Mouse (Mus musculus) embryonic facial prominence, embryonic 15.5 days (tissue): ENCODE results near the gene Arhgap15. TPM values are rescaled to one million over a fixed set of nuclear protein-coding genes. Genes with fewer than 3 reads are reported as not detected.

Experiments
- ATAC-seq: fragments of 200-750 bp; cut with Nextera tagmentation; 2 replicates; pipeline ENCODE4 v1.8.0; 2017; ENCODE audit warnings: low read depth, moderate TSS enrichment; ENCODE audit not compliant: insufficient number of reproducible peaks, low FRiP score, low TSS enrichment
- H3K27ac ChIP-seq: fragments of 300-500 bp; sonication (generic); replicated peaks from 2 replicates; pipeline ENCODE4 v1.5.1; 2015; ENCODE audit warnings: mild to moderate bottlenecking, inconsistent platforms
- H3K27me3 ChIP-seq: fragments of 300-500 bp; sonication (generic); 2 replicates; pipeline ENCODE4 v1.6.1; 2015; ENCODE audit warnings: inconsistent platforms
- H3K36me3 ChIP-seq: fragments of 300-500 bp; sonication (generic); 2 replicates; pipeline ENCODE4 v1.6.1; 2015; ENCODE audit warnings: mild to moderate bottlenecking, inconsistent platforms
- H3K4me1 ChIP-seq: fragments of 300-500 bp; sonication (generic); 2 replicates; pipeline ENCODE4 v1.6.1; 2015; ENCODE audit warnings: inconsistent platforms
- H3K4me2 ChIP-seq: fragments of 300-500 bp; sonication (generic); replicated peaks from 2 replicates; pipeline ENCODE4 v1.6.1; 2015; ENCODE audit warnings: mild to moderate bottlenecking, inconsistent platforms
- H3K4me3 ChIP-seq: fragments of 300-500 bp; sonication (generic); replicated peaks from 2 replicates; pipeline ENCODE4 v1.5.1; 2015; ENCODE audit warnings: mild to moderate bottlenecking, inconsistent platforms
- H3K9ac ChIP-seq: fragments of 300-500 bp; sonication (generic); 2 replicates; pipeline ENCODE4 v1.6.1; 2015; ENCODE audit warnings: inconsistent platforms
- H3K9me3 ChIP-seq: fragments of 300-500 bp; sonication (generic); replicated peaks from 2 replicates; pipeline ENCODE4 v1.6.1; 2016; ENCODE audit warnings: inconsistent platforms
- WGBS: fragments of 180-500 bp; shearing (Covaris S2); methylation state at CpG from one replicate; pipeline ENCODE4 v1.1.7; 2015; 5-methylcytosine and 5-hydroxymethylcytosine counted together
- polyA plus RNA-seq: library from polyadenylated mRNA; unstranded; fragments of >200 nt; fragmentation: Nextera tagmentation; extraction: Ambion mirVana; gene quantifications from 2 replicates; pipeline ENCODE4 v1.2.1, GENCODE M21; 2015

Arhgap15 gene
- polyA plus RNA-seq, 1 experiment from 2014 or later: 2.2 TPM

GRCm38 (mm10) chr2:43939196-43939595, 190.6 kb downstream of the Arhgap15 start:
- Histone ChIP-seq H3K4me2 (no peak overlapping the region), H3K27ac (no peak overlapping the region), H3K4me3 (no peak overlapping the region), H3K36me3 (no peaks in the 10 kb centered on the region), H3K4me1 (no peaks in the 10 kb centered on the region), H3K9me3 (no peaks in the 10 kb centered on the region), H3K9ac (no peak overlapping the region), H3K27me3 (no peaks in the 10 kb centered on the region)
- WGBS: 78% methylated on average over 5 of the region's 5 CpGs
- no peak for ATAC-seq

GRCm38 (mm10) chr2:43945679-43946078, 197.1 kb downstream of the Arhgap15 start:
- 86% methylated on average over 2 of the region's 2 CpGs for WGBS
- H3K27ac ChIP-seq: no peak overlapping the region
- H3K9me3 ChIP-seq: no peaks in the 10 kb centered on the region
- no peak for ATAC-seq
- no peak overlapping the region for H3K4me3 ChIP-seq
- no peaks in the 10 kb centered on the region for H3K36me3 ChIP-seq
- no peak overlapping the region for H3K9ac ChIP-seq
- no peak overlapping the region for H3K4me2 ChIP-seq
- H3K27me3 ChIP-seq: no peaks in the 10 kb centered on the region
- no peaks in the 10 kb centered on the region for H3K4me1 ChIP-seq

- no peaks in the 10 kb centered on the region for H3K36me3 ChIP-seq
- no peaks in the 10 kb centered on the region for H3K9me3 ChIP-seq
- no peak for ATAC-seq
- H3K4me2 ChIP-seq: no peak overlapping the region
- no peak overlapping the region for H3K9ac ChIP-seq
- 68% methylated on average over 13 of the region's 13 CpGs for WGBS
- no peaks in the 10 kb centered on the region for H3K27me3 ChIP-seq
- H3K4me1 ChIP-seq: no peaks in the 10 kb centered on the region
- no peak overlapping the region for H3K27ac ChIP-seq
- no peak overlapping the region for H3K4me3 ChIP-seq
Observed at GRCm38 (mm10) chr2:43949775-43950492, 201.3 kb downstream of the Arhgap15 start.

- H3K4me3 ChIP-seq: no peak overlapping the region
- WGBS: 74% methylated on average over 6 of the region's 6 CpGs
- no peak overlapping the region for H3K4me2 ChIP-seq
Observed at GRCm38 (mm10) chr2:43950741-43951140, 202.1 kb downstream of the Arhgap15 start.

GRCm38 (mm10) chr2:43959189-43959588, 210.6 kb downstream of the Arhgap15 start:
- H3K4me2 ChIP-seq: no peak overlapping the region
- H3K27me3 ChIP-seq: no peaks in the 10 kb centered on the region

More at GRCm38 (mm10) chr2:43950741-43951140, 202.1 kb downstream of the Arhgap15 start:
- H3K27me3 ChIP-seq: no peaks in the 10 kb centered on the region
- no peaks in the 10 kb centered on the region for H3K4me1 ChIP-seq
- no peaks in the 10 kb centered on the region for H3K36me3 ChIP-seq
- H3K27ac ChIP-seq: no peak overlapping the region
- no peaks in the 10 kb centered on the region for H3K9me3 ChIP-seq
- ATAC-seq: no peak
- no peak overlapping the region for H3K9ac ChIP-seq

GRCm38 (mm10) chr2:43962466-43962865, 213.8 kb downstream of the Arhgap15 start:
- Histone ChIP-seq H3K27ac (no peak overlapping the region), H3K4me2 (no peak overlapping the region), H3K36me3 (no peaks in the 10 kb centered on the region), H3K4me1 (no peaks in the 10 kb centered on the region), H3K9me3 (no peaks in the 10 kb centered on the region), H3K27me3 (no peaks in the 10 kb centered on the region), H3K9ac (no peak overlapping the region), H3K4me3 (no peak overlapping the region)
- 78% methylated on average over 5 of the region's 5 CpGs for WGBS
- ATAC-seq: no peak

More at GRCm38 (mm10) chr2:43959189-43959588, 210.6 kb downstream of the Arhgap15 start:
- H3K36me3 ChIP-seq: no peaks in the 10 kb centered on the region
- no peak for ATAC-seq
- no peaks in the 10 kb centered on the region for H3K4me1 ChIP-seq
- no peaks in the 10 kb centered on the region for H3K9me3 ChIP-seq
- no peak overlapping the region for H3K4me3 ChIP-seq
- no peak overlapping the region for H3K27ac ChIP-seq
- H3K9ac ChIP-seq: no peak overlapping the region

- H3K9ac ChIP-seq: no peak overlapping the region
- H3K4me2 ChIP-seq: no peak overlapping the region
- H3K27ac ChIP-seq: no peak overlapping the region
- no peaks in the 10 kb centered on the region for H3K27me3 ChIP-seq
- no peak overlapping the region for H3K4me3 ChIP-seq
- no peaks in the 10 kb centered on the region for H3K4me1 ChIP-seq
- no peak for ATAC-seq
- no peaks in the 10 kb centered on the region for H3K9me3 ChIP-seq
- H3K36me3 ChIP-seq: no peaks in the 10 kb centered on the region
- 36% methylated on average over 4 of the region's 4 CpGs for WGBS
Observed at GRCm38 (mm10) chr2:43968581-43968980, 220.0 kb downstream of the Arhgap15 start.

- Histone ChIP-seq H3K4me1 (no peaks in the 10 kb centered on the region), H3K4me3 (no peak overlapping the region), H3K9me3 (no peaks in the 10 kb centered on the region), H3K27me3 (no peaks in the 10 kb centered on the region), H3K36me3 (no peaks in the 10 kb centered on the region), H3K4me2 (no peak overlapping the region), H3K27ac (no peak overlapping the region), H3K9ac (no peak overlapping the region)
- 71% methylated on average over 11 of the region's 11 CpGs for WGBS
- ATAC-seq: no peak
Observed at GRCm38 (mm10) chr2:43977732-43978131, 229.1 kb downstream of the Arhgap15 start.

- no peak overlapping the region for H3K9ac ChIP-seq
- H3K4me1 ChIP-seq: no peaks in the 10 kb centered on the region
- no peak overlapping the region for H3K27ac ChIP-seq
- no peaks in the 10 kb centered on the region for H3K36me3 ChIP-seq
- H3K4me3 ChIP-seq: no peak overlapping the region
- WGBS: 75% methylated on average over 13 of the region's 13 CpGs
- no peak overlapping the region for H3K4me2 ChIP-seq
- no peaks in the 10 kb centered on the region for H3K27me3 ChIP-seq
- no peak for ATAC-seq
- no peaks in the 10 kb centered on the region for H3K9me3 ChIP-seq
Observed at GRCm38 (mm10) chr2:43978177-43979013, 229.8 kb downstream of the Arhgap15 start.

- WGBS: 82% methylated on average over 14 of the region's 14 CpGs
Observed at GRCm38 (mm10) chr2:43986066-43986465, 237.4 kb downstream of the Arhgap15 start.

GRCm38 (mm10) chr2:43987919-43988318, 239.3 kb downstream of the Arhgap15 start:
- no peak overlapping the region for H3K4me2 ChIP-seq
- no peaks in the 10 kb centered on the region for H3K9me3 ChIP-seq
- no peaks in the 10 kb centered on the region for H3K4me1 ChIP-seq
- 50% methylated on average over 3 of the region's 3 CpGs for WGBS
- H3K27me3 ChIP-seq: no peaks in the 10 kb centered on the region
- H3K9ac ChIP-seq: no peak overlapping the region
- no peak for ATAC-seq
- H3K36me3 ChIP-seq: no peaks in the 10 kb centered on the region
- H3K4me3 ChIP-seq: no peak overlapping the region
- no peak overlapping the region for H3K27ac ChIP-seq

More at GRCm38 (mm10) chr2:43986066-43986465, 237.4 kb downstream of the Arhgap15 start:
- ATAC-seq: no peak
- H3K27ac ChIP-seq: no peak overlapping the region
- no peak overlapping the region for H3K4me2 ChIP-seq
- H3K36me3 ChIP-seq: no peaks in the 10 kb centered on the region
- no peaks in the 10 kb centered on the region for H3K9me3 ChIP-seq
- H3K4me1 ChIP-seq: no peaks in the 10 kb centered on the region
- H3K9ac ChIP-seq: no peak overlapping the region
- no peak overlapping the region for H3K4me3 ChIP-seq
- H3K27me3 ChIP-seq: no peaks in the 10 kb centered on the region
